Mouse (Mus musculus): ENCODE data around the gene Hlcs.

Hlcs gene

GRCm38 (mm10) chr16:94289138-94290072 is 24.0 kb downstream of the Hlcs start:
- DNase-seq: peak; percentile 40

GRCm38 (mm10) chr16:94287826-94288225 is 25.5 kb downstream of the Hlcs start:
- no peak for DNase-seq

DNA sequence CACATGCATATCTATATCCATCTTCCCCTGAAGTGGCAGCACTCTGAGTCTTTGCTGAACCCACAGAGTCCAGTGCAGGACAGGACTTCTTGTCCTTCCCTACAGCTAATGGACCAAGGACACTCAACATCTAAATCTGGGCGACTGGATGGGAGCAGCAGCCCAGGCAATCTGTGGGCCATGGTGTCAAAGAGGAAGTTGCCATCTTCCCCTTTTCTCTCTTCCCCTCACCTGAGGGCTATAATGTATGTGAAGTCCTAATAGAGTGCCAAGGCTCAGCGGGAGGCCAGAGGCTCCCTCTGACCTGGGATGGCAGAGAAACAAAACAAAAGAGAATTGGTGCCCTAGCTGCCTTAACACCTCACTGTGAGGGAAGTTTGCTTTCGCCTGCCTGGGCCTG is 29.4 kb downstream of the Hlcs start:
- DNase-seq: no peak

- no peak for DNase-seq
Measured at GRCm38 (mm10) chr16:94270826-94271225, 42.5 kb downstream of the Hlcs start.

GRCm38 (mm10) chr16:94269635-94270034 is 43.7 kb downstream of the Hlcs start:
- DNase-seq: peak; percentile 93

GRCm38 (mm10) chr16:94268205-94268604 is 45.2 kb downstream of the Hlcs start:
- no peak for DNase-seq

DNA sequence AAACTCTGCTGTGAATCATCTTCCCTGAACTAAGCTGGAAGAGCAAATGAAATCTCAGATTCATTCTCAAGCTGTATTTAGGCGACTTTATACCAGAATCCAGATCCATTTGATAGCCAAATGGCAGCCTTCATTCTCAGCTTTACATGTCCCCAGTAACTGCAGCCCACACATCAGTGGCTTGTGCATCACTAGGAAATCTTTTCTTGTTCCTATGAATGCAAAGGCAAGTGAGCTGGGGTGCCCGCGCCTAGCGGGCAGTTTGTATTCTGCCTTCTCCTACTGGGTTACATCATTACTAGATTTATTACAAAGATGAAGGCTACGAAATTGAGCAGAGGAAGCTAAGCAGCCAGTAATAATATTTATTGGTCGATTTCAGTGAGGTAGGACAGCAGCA is 48.8 kb downstream of the Hlcs start:
- no peak for DNase-seq

DNA sequence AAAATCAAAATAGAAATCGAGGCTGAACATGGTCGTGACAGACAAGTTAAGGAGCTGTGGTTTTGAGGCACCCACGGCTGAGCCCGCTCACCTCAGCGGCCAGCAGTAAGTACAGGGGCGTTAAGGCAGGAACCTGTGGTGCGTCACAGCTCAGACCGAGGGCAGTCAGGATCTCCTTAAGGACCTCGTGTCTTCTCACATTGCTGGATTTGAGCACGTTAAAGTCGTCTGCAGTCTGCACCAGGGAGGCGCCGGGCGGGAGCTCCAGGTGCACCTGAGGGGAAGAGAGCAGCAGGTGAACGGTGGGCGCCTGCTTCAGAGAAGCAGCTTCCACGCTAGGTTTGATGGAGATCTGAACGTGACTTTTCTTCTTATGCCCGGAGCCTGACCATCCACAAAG is 50.9 kb downstream of the Hlcs start:
- DNase-seq: no peak

- no peak for DNase-seq
Measured at GRCm38 (mm10) chr16:94260938-94261630, 52.3 kb downstream of the Hlcs start.

- peak; percentile 91 for DNase-seq
Measured at GRCm38 (mm10) chr16:94258366-94259310, 54.7 kb downstream of the Hlcs start.

DNA sequence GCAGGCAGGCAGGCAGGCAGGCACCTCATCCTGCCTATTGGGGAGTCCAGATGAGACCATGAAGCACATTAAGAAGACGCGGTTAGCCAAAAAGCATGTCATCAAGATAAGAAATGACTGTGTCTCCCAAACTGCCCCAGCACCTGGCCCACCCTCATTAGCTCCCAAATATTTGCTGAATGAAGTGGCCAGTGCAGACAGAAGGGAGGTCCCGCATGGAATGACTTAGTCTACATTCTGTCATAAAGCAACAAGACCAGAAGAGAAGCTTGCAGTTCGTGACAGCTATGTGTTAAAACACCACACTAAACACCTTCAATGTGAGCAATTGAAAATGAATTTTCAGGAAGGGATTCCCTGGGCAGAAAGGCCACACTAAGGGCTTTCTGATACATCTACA is 57.8 kb downstream of the Hlcs start:
- DNase-seq: no peak

GRCm38 (mm10) chr16:94255035-94255434 is 58.3 kb downstream of the Hlcs start:
- DNase-seq: no peak

- DNase-seq: no peak
Measured at GRCm38 (mm10) chr16:94254415-94254891, 58.9 kb downstream of the Hlcs start.

DNA sequence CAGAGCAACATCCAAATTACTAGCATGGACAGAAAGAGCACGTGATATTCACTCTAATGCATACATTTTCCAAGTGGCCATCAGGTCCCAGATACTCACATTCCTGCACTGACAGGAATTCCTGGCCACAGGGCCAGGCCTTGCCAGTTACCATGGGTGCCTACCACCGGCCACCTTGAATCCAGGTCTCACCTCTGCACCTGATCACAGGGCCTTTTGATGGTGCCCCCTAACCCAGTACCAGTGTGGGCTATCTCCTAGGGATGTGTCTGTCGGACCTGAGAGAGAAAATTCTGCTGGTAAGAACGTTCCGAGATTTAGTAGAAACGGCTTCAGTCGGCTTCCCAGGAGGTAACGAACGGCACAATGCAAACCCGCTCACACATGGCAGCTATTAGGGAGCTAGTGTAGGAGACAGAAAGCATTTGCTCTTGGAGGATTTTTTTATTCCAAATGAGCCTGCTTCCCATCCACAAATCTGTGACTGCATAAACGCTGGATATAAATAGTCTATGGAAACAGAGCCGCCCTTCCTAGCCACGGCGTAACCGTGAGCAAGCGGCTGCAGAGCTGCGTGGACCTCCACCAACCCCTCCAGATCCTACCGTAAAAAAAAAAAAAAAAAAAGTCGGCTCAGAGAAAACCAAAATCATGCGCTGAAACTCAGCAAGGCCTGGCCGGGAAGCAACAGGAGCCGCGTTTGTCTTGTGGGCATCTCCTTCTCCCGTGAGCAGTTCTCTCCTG is 59.5 kb downstream of the Hlcs start:
- DNase-seq: no peak

DNA sequence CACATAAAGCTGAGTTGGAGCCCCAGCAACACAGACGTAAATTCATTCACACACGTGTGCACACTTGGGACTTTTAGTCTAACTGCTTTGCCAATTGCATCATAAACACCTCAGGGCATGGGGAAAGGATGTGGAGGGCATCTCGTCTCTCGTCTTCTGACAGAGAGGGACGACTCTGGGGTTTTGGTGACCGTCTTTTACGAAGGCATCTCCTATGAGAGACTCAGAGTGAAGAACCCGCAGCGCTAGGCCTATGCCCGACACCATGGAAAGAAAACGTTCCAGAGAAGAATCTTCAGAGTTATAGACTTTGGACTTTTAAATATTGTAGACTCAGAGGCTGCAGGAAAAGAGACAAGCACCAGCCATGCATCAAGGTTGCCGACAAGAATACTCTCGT is 61.6 kb downstream of the Hlcs start:
- no peak for DNase-seq

DNA sequence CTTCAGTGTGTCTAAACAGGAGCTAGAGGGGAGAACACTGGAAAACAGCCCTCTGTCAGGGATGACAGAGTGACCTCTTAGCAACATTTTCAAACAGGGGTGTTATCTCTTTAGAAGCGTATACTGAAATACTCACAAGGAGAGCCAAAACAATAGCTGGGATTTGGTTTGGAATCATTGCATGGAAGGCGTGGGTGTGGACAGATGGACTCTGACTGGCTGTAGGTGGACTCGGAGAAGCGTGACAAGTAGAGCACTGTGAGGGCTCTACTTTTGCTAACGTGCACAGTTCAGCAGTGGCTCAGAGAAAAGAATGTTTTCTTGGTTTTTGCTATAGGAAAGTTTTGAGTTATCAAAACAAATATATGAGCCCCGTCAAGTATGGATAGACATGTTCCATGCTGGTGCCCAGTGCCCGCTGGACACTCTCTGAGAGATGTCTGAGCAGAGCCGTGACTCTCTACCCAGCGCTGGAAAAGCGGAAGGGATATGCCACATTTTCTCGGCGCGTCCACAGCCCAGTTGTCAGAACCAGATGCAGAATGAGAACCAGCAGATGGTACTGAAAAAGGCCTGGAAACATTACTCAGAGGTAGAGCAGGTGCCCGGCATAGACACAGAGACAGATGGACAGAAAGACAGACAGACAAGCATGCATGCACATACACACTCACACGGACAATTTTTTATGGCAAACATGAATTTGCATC is 62.6 kb downstream of the Hlcs start:
- no peak for DNase-seq

DNA sequence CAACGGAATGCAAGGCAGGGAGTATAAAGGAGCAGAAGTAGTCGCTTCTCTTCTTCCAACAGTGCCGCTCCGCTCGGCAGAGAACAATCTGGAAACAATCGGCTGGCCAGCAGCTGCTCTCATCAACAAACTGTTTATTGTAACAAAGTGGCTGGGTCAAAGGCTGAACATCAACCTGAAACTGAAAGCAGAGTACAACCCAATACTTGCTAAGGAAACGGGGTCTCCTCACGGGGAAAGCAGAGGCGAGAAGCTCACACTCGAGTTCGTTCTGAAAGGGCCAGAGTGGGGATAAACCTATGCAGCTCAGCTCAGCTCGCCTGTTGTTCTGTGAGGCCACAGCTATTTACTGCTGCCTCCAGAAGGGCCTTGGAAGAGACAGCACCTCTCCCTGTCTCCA is 63.2 kb downstream of the Hlcs start:
- DNase-seq: peak; percentile 42

GRCm38 (mm10) chr16:94249666-94250065 is 63.7 kb downstream of the Hlcs start:
- DNase-seq: no peak

DNA sequence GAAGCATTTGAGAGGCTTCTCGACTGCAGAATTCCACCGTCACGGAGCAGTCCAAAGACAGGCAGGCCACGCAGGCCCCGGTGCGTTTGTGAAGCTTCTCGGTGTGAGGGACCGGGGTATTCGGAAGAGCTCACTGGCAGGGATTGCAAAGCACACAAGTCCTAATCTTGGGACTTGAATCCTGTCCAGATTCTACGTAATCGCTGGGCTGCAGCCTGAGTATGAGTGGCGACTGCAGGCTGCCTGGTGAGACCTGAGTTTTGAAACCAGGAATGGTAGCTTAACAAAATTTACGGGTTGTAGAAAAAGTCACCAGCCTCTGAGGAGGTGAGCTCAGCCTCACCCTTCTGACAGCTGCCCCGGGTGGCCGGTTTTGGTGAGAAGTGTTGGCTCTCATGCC is 64.7 kb downstream of the Hlcs start:
- DNase-seq: peak; percentile 37

GRCm38 (mm10) chr16:94246976-94247375 is 66.4 kb downstream of the Hlcs start:
- no peak for DNase-seq

- DNase-seq: no peak
Measured at GRCm38 (mm10) chr16:94246058-94246784, 67.2 kb downstream of the Hlcs start.

All from lung, postnatal 10 days (tissue).